Mouse (Mus musculus) erythroblast, embryonic 14.5 days (primary cell): ENCODE results near the gene Hydin. TPM values are rescaled to one million over a fixed set of nuclear protein-coding genes. Genes with fewer than 3 reads are reported as not detected.

Experiments
- H3K27me3 ChIP-seq: 2 replicates; pipeline ENCODE4 v1.6.1; 2012; ENCODE audit warnings: inconsistent platforms; ENCODE audit not compliant: control insufficient read depth
- H3K36me3 ChIP-seq: 2 replicates; pipeline ENCODE4 v1.6.1; 2012; ENCODE audit warnings: mild to moderate bottlenecking, inconsistent platforms; ENCODE audit not compliant: control insufficient read depth
- H3K4me1 ChIP-seq: 2 replicates; pipeline ENCODE4 v1.6.1; 2012; ENCODE audit warnings: inconsistent platforms; ENCODE audit not compliant: control insufficient read depth
- H3K4me3 ChIP-seq: replicated peaks from 2 replicates; pipeline ENCODE3; 2012; ENCODE audit warnings: moderate library complexity, mild to moderate bottlenecking, inconsistent platforms
- H3K9me3 ChIP-seq: 2 replicates; pipeline ENCODE4 v1.6.1; 2012; ENCODE audit warnings: low read length, inconsistent platforms, mixed read lengths; ENCODE audit not compliant: control insufficient read depth
- GATA1 ChIP-seq: IDR thresholded peaks from 2 replicates; pipeline ENCODE4 v1.6.1; 2012; ENCODE audit warnings: low read length, inconsistent platforms, mixed read lengths
- TAL1 ChIP-seq: IDR thresholded peaks from 3 replicates; pipeline ENCODE4 v1.6.1; 2012; ENCODE audit warnings: low read length, inconsistent platforms, mixed read lengths
- polyA plus RNA-seq: library from polyadenylated mRNA; stranded (reverse); fragments of >175 nt; gene quantifications from 2 replicates; pipeline ENCODE4 v1.2.3, GENCODE M21; 2012

Hydin gene
- polyA plus RNA-seq, 1 experiment: under 0.01 TPM

GRCm38 (mm10) chr8:110657661-110658060 lies 390.9 kb downstream of the Hydin start:
- no peak overlapping the region for H3K4me3 ChIP-seq
- peaks cover 82% of the 10 kb centered on the region for H3K36me3 ChIP-seq
- H3K27me3 ChIP-seq: no peaks in the 10 kb centered on the region
- H3K4me1 ChIP-seq: no peaks in the 10 kb centered on the region
- no peaks in the 10 kb centered on the region for H3K9me3 ChIP-seq
- TF ChIP-seq GATA1 (no peak), TAL1 (no peak)

Other genes with a start within 250 kb of the Hydin start
- gene Chst4, start 227.2 kb upstream of the Hydin start, polyA plus RNA-seq: not detected in 2 replicates
- not detected in 2 replicates for gene Zfp612, start 187.2 kb upstream of the Hydin start, polyA plus RNA-seq
- gene Gm21964, start 165.8 kb upstream of the Hydin start, polyA plus RNA-seq: not detected in 2 replicates
- gene Gm17720, start 164.2 kb upstream of the Hydin start, polyA plus RNA-seq: not detected in 2 replicates
- not detected in 2 replicates for gene Calb2, start 98.8 kb upstream of the Hydin start, polyA plus RNA-seq
- 0.03 TPM in 1 of 2 replicates, not detected in the other for gene Cmtr2, start 51.3 kb upstream of the Hydin start, polyA plus RNA-seq